ENCODE assay signal across 8 mouse cellular contexts in the genomic region with DNA sequence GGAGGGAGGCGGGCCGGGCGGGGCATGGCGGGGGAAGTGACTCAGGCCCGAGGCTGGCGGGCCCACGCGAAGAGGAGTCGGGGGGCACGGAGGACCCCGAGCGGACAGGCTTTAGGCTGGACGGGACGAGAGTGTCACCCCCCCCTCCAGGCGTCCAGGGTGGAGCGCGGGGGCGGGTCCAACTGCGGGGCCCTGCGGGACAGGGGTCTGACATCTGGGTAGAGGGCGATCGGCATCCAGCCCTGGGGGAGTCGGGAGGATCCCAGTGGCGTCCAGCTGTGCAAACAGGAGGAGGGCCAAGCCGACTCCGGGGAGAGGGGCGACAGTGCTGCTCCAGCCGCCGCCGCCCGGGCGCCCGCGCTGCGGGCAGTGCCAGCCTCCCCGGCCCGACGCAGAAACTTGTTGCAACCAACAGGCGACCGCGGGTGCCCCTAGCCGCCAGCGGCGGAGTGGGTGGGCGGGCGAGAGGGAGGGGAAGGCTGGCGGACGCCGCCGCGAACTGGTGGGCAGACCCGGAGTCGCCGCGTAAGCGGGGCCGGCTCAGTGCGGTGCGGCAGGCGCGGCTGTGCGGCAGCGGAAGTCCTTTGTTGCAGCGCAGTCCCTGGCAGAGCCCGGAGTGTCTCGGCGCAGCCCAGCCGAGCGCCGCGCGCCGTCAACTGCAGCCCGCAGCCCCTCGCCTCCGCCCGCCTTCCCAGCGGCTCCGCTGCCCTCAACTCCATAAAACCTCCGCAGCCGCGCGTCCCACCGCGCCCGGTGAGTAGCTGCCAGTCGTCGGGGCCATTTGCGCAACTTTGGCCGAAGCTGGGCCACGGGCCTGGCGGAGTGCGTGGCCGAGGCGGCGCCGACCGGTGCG. TPM values are rescaled to one million over a fixed set of nuclear protein-coding genes. Genes with fewer than 3 reads are reported as not detected.
DNase-seq lines count a peak whose midpoint lies in the region; ATAC-seq and TF ChIP-seq lines count a peak whose summit lies in the region.

Gene Zbtb1, plus strand, starts transcription at position 289 of the 853 bp plus-strand sequence.

- no peak for TF ChIP-seq CTCF in bone marrow, adult 2 months (IDR thresholded peaks at IDR 0.05; ENCODE audit: control insufficient read depth, insufficient read depth, low read length)
- no peak for TF ChIP-seq CTCF in embryonic fibroblast, embryonic 13.5 days (IDR thresholded peaks at IDR 0.05; ENCODE audit: borderline replicate concordance, insufficient read depth, low read length)

- no peaks in the 10 kb centered on the region for H3K27me3 ChIP-seq in heart, embryonic 11.5 days (ENCODE audit: control insufficient read depth, insufficient read depth, low read length)
- no peaks in the 10 kb centered on the region for H3K27me3 ChIP-seq in kidney, embryonic 16.5 days (ENCODE audit: insufficient read depth, low read length)
- no peaks in the 10 kb centered on the region for H3K27me3 ChIP-seq in liver, embryonic 12.5 days (replicated peaks)
- H3K27me3 ChIP-seq in stomach, embryonic 14.5 days (ENCODE audit: control insufficient read depth, insufficient read depth, low read length): no peaks in the 10 kb centered on the region

- peak; percentile 55 for ATAC-seq in heart, embryonic 11.5 days (replicated peaks; ENCODE audit: insufficient number of reproducible peaks, low FRiP score, low TSS enrichment)
- ATAC-seq in kidney, embryonic 16.5 days (ENCODE audit: low FRiP score, low TSS enrichment): peak; percentile 78
- peak; percentile 50 for ATAC-seq in liver, embryonic 12.5 days
- peak; percentile 63 for ATAC-seq in stomach, embryonic 14.5 days (ENCODE audit: insufficient number of reproducible peaks, insufficient read depth, low FRiP score, low read depth)

- peak; percentile 91 for DNase-seq in A20 (ENCODE audit: low read depth, low spot score)
- DNase-seq in naive thymus-derived CD4-positive, alpha-beta T cell, adult 2 months (ENCODE audit: low read depth): peak; percentile 84

- H3K4me3 ChIP-seq in bone marrow, adult 2 months (replicated peaks; ENCODE audit: control insufficient read depth, low read depth, low read length): peak within 1 kb of the TSS; percentile 91
- H3K4me3 ChIP-seq in embryonic fibroblast, embryonic 13.5 days (ENCODE audit: insufficient read depth, low read length): peak within 1 kb of the TSS; percentile 75
- H3K4me3 ChIP-seq in heart, embryonic 11.5 days (ENCODE audit: low read depth, low read length): peak within 1 kb of the TSS; percentile 99
- H3K4me3 ChIP-seq in kidney, embryonic 16.5 days (ENCODE audit: low read length): peak within 1 kb of the TSS; percentile 97
- H3K4me3 ChIP-seq in liver, embryonic 12.5 days: peak within 1 kb of the TSS; percentile 96
- H3K4me3 ChIP-seq in stomach, embryonic 14.5 days (ENCODE audit: low read depth, low read length): peak within 1 kb of the TSS; percentile 98

- under 1% methylated on average over 93 of the region's 99 CpGs for WGBS in bone marrow, adult 2 months
- under 1% methylated on average over 74 of the region's 99 CpGs for WGBS in heart, embryonic 11.5 days (ENCODE audit: insufficient replicate concordance)
- under 1% methylated on average over 91 of the region's 99 CpGs for WGBS in kidney, embryonic 16.5 days
- WGBS in liver, embryonic 12.5 days (ENCODE audit: insufficient replicate concordance): under 1% methylated on average over 90 of the region's 99 CpGs
- whole genome bisulfite sequencing in stomach, embryonic 14.5 days: under 1% methylated on average over 89 of the region's 99 CpGs

- H3K4me1 ChIP-seq in bone marrow, adult 2 months (ENCODE audit: control insufficient read depth, insufficient read depth, low read length): peaks cover 4% of the 10 kb centered on the region; the same call in 1 of the 2 replicates
- H3K4me1 ChIP-seq in embryonic fibroblast, embryonic 13.5 days (ENCODE audit: control insufficient read depth, insufficient read depth, low read length): peaks cover 19% of the 10 kb centered on the region
- H3K4me1 ChIP-seq in heart, embryonic 11.5 days (ENCODE audit: control insufficient read depth, insufficient read depth, low read length): peaks cover 49% of the 10 kb centered on the region
- H3K4me1 ChIP-seq in kidney, embryonic 16.5 days (ENCODE audit: insufficient read depth, low read length): peaks cover 48% of the 10 kb centered on the region
- H3K4me1 ChIP-seq in liver, embryonic 12.5 days: peaks cover 74% of the 10 kb centered on the region
- H3K4me1 ChIP-seq in stomach, embryonic 14.5 days (ENCODE audit: control insufficient read depth, insufficient read depth, low read length): peaks cover 32% of the 10 kb centered on the region

- peak; percentile 89; the same call in 1 of the 2 replicates for TF ChIP-seq POLR2A in bone marrow, adult 2 months (IDR thresholded peaks at IDR 0.05; ENCODE audit: borderline replicate concordance, control insufficient read depth, low read depth, low read length)
- peak; percentile 70 for TF ChIP-seq POLR2A in embryonic fibroblast, embryonic 13.5 days (IDR thresholded peaks at IDR 0.05; ENCODE audit: low read depth, low read length)

- peak within 1 kb of the TSS; percentile 100 for H3K27ac ChIP-seq in bone marrow, adult 2 months (ENCODE audit: control insufficient read depth, insufficient read depth, low read depth, low read length, poor library complexity)
- H3K27ac ChIP-seq in embryonic fibroblast, embryonic 13.5 days (ENCODE audit: insufficient read depth, low read length): peak within 1 kb of the TSS; percentile 99
- peak within 1 kb of the TSS; percentile 100 for H3K27ac ChIP-seq in heart, embryonic 11.5 days (ENCODE audit: low read depth, low read length)
- H3K27ac ChIP-seq in kidney, embryonic 16.5 days (ENCODE audit: low read length): peak within 1 kb of the TSS; percentile 100
- peak within 1 kb of the TSS; percentile 99 for H3K27ac ChIP-seq in liver, embryonic 12.5 days
- H3K27ac ChIP-seq in stomach, embryonic 14.5 days (ENCODE audit: low read length): peak within 1 kb of the TSS; percentile 100

- no peaks in the 10 kb centered on the region for H3K36me3 ChIP-seq in heart, embryonic 11.5 days (ENCODE audit: control insufficient read depth, insufficient read depth, low read length)
- H3K36me3 ChIP-seq in kidney, embryonic 16.5 days (ENCODE audit: insufficient read depth, low read length): no peaks in the 10 kb centered on the region
- H3K36me3 ChIP-seq in liver, embryonic 12.5 days: 0 out of 2 replicates have a peak, but pooled peaks cover 5% of the 10 kb centered on the region
- no peaks in the 10 kb centered on the region for H3K36me3 ChIP-seq in stomach, embryonic 14.5 days (ENCODE audit: control insufficient read depth, insufficient read depth, low read length)

- peak within 1 kb of the TSS; percentile 99 for H3K9ac ChIP-seq in heart, embryonic 11.5 days (ENCODE audit: low read depth, low read length)
- H3K9ac ChIP-seq in kidney, embryonic 16.5 days (replicated peaks; ENCODE audit: low read length): peak within 1 kb of the TSS; percentile 100
- peak within 1 kb of the TSS; percentile 99 for H3K9ac ChIP-seq in liver, embryonic 12.5 days
- H3K9ac ChIP-seq in stomach, embryonic 14.5 days (replicated peaks; ENCODE audit: low read depth, low read length): peak within 1 kb of the TSS; percentile 98

- H3K4me2 ChIP-seq in heart, embryonic 11.5 days: peak within 1 kb of the TSS; percentile 95
- H3K4me2 ChIP-seq in kidney, embryonic 16.5 days (replicated peaks; ENCODE audit: low read depth, low read length): peak within 1 kb of the TSS; percentile 78
- H3K4me2 ChIP-seq in liver, embryonic 12.5 days: peak within 1 kb of the TSS; percentile 94
- peak within 1 kb of the TSS; percentile 70 for H3K4me2 ChIP-seq in stomach, embryonic 14.5 days (replicated peaks; ENCODE audit: low read depth, low read length)

- H3K9me3 ChIP-seq in heart, embryonic 11.5 days (replicated peaks; ENCODE audit: control insufficient read depth, low read length): no peaks in the 10 kb centered on the region
- H3K9me3 ChIP-seq in kidney, embryonic 16.5 days (ENCODE audit: low read length): no peaks in the 10 kb centered on the region
- H3K9me3 ChIP-seq in liver, embryonic 12.5 days (replicated peaks): no peaks in the 10 kb centered on the region
- H3K9me3 ChIP-seq in stomach, embryonic 14.5 days (ENCODE audit: control insufficient read depth, low read depth, low read length): no peaks in the 10 kb centered on the region

RNA-seq across cellular contexts. Expression of gene Zbtb1, which starts in this region (rescaled TPM):
- polyA plus RNA-seq in bone marrow, adult 2 months (2011; ENCODE audit: insufficient read depth, insufficient read length, low replicate concordance, missing spikeins): 3.9 and 5.2 TPM in 2 replicates
- polyA plus RNA-seq in embryonic fibroblast, embryonic 13.5 days (2011; ENCODE audit: insufficient read length, low read depth, missing spikeins): 13.5 and 15.2 TPM in 2 replicates
- 10.2 and 10.5 TPM in 2 replicates for polyA plus RNA-seq in heart, embryonic 11.5 days (2014; fragmentation: Nextera tagmentation; extraction: Ambion mirVana)
- 10.0 and 10.5 TPM in 2 replicates for polyA plus RNA-seq in kidney, embryonic 16.5 days (2015; fragmentation: Nextera tagmentation; extraction: Ambion mirVana)
- polyA plus RNA-seq in liver, embryonic 12.5 days (2016; fragmentation: Nextera tagmentation; extraction: Ambion mirVana): 7.3 and 8.2 TPM in 2 replicates
- 11.8 and 12.1 TPM in 2 replicates for polyA plus RNA-seq in stomach, embryonic 14.5 days (2014; fragmentation: Nextera tagmentation; extraction: Ambion mirVana)

Comparison
In these comparisons a context has a peak if more than half of its experiments do, and no peak if none do; other contexts are left out.
1. Peak in every context shown above with its lines: DNase-seq, ATAC-seq, H3K4me3 ChIP-seq and H3K27ac ChIP-seq.